Mouse (Mus musculus) heart, postnatal 0 days (tissue): ENCODE measurements around the gene Epb41. TPM values are rescaled to one million over a fixed set of nuclear protein-coding genes. Genes with fewer than 3 reads are reported as not detected.
A peak's percentile ranks its signal among the peaks of the same experiment; 100 is the strongest.

ENCODE experiments used
- ATAC-seq: fragments of 200-750 bp; cut with Nextera tagmentation; 2 replicates; pipeline ENCODE4 v1.8.0; 2017; ENCODE audit warnings: low read depth, moderate number of reproducible peaks, moderate library complexity; ENCODE audit not compliant: insufficient read depth
- DNase-seq: peaks from one replicate; pipeline ENCODE4 v3.0.0-alpha.2; 2016; ENCODE audit warnings: low spot score
- H3K27ac ChIP-seq: fragments of 300-500 bp; sonication (generic); 2 replicates; pipeline ENCODE4 v1.5.1; 2014; ENCODE audit warnings: low read depth, mild to moderate bottlenecking
- H3K27me3 ChIP-seq: fragments of 300-500 bp; sonication (generic); 2 replicates; pipeline ENCODE4 v1.6.1; 2014; ENCODE audit warnings: low read length, mixed read lengths; ENCODE audit not compliant: control insufficient read depth, insufficient read depth
- H3K36me3 ChIP-seq: fragments of 300-500 bp; sonication (generic); replicated peaks from 2 replicates; pipeline ENCODE4 v1.6.1; 2014; ENCODE audit warnings: low read length, mixed read lengths; ENCODE audit not compliant: control insufficient read depth, insufficient read depth
- H3K4me1 ChIP-seq: fragments of 300-500 bp; sonication (generic); 2 replicates; pipeline ENCODE4 v1.6.1; 2014; ENCODE audit warnings: antibody characterized with exemption; ENCODE audit not compliant: control insufficient read depth, insufficient read depth
- H3K4me2 ChIP-seq: fragments of 300-500 bp; sonication (generic); 2 replicates; pipeline ENCODE4 v1.6.1; 2014; ENCODE audit warnings: low read depth, mild to moderate bottlenecking, low read length, moderate library complexity
- H3K4me3 ChIP-seq: fragments of 300-500 bp; sonication (generic); 2 replicates; pipeline ENCODE4 v1.5.1; 2014; ENCODE audit warnings: low read depth, low read length
- H3K9ac ChIP-seq: fragments of 300-500 bp; sonication (generic); replicated peaks from 2 replicates; pipeline ENCODE4 v1.6.1; 2014; ENCODE audit warnings: low read depth, low read length, mixed read lengths
- H3K9me3 ChIP-seq: fragments of 300-500 bp; sonication (generic); replicated peaks from 2 replicates; pipeline ENCODE4 v1.6.1; 2016; ENCODE audit warnings: low read length; ENCODE audit not compliant: control insufficient read depth
- CTCF ChIP-seq: IDR thresholded peaks from 2 replicates; pipeline ENCODE4 v1.5.1; 2016; ENCODE audit warnings: antibody characterized with exemption, control low read depth, low read depth
- EP300 ChIP-seq: IDR thresholded peaks from 2 replicates; pipeline ENCODE4 v1.6.1; 2016; ENCODE audit warnings: antibody characterized with exemption, low read depth
- WGBS: fragments of 180-500 bp; shearing (Covaris S2); extraction: QIAGEN DNeasy Blood & Tissue Kit; methylation state at CpG from one replicate; pipeline ENCODE4 v1.1.7; 2014; 5-methylcytosine and 5-hydroxymethylcytosine counted together
- microRNA-seq: library from miRNA; unstranded; fragments of <30 nt; microRNA quantifications from one replicate; pipeline ENCODE4, GENCODE M21; 2016
- polyA plus RNA-seq: library from polyadenylated mRNA; unstranded; fragments of >200 nt; fragmentation: Nextera tagmentation; extraction: Ambion mirVana; gene quantifications from 2 replicates; pipeline ENCODE4 v1.2.1, GENCODE M21; 2015
- total RNA-seq: library from RNA; depleted of rRNA; stranded (reverse); fragments of >200 nt; gene quantifications from 2 replicates; pipeline ENCODE4 v1.2.3, GENCODE M21; 2014; ENCODE audit warnings: low replicate concordance; rRNA removed

Epb41 gene
- total and polyA plus RNA-seq, 2 experiments from 2014 or later, result 26.6 to 52.8 TPM

DNA sequence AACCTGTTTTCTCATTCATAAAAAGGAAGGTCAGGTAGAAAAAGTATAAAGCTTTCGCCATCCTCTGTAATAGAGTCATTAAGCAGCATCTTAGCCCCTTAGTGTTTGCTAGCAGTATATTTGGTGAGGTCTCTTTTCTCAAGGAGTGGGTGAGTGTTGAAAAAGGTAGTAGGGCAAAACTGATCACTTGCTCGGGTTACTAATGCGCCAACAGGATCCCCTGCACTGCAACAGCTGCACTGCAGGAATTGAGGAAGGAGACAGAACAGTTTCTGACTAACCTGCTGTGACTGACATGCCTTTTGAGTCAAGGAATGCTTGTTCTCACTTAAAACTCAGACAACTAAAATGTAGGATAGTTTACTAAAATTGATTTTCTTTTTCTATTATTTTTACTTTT is 199.9 kb downstream of the Epb41 start:
- Histone ChIP-seq H3K27ac (no peak overlapping the region), H3K4me3 (peak overlapping the region; percentile 98; the same call in 1 of the 2 replicates), H3K36me3 (no peaks in the 10 kb centered on the region), H3K9me3 (no peaks in the 10 kb centered on the region), H3K9ac (peak overlapping the region; percentile 100), H3K4me1 (peaks cover 48% of the 10 kb centered on the region), H3K4me2 (peak overlapping the region; percentile 82), H3K27me3 (no peaks in the 10 kb centered on the region)
- TF ChIP-seq CTCF (no peak), EP300 (no peak)
- ATAC-seq (no peak), DNase-seq (no peak)
- 32% methylated on average over 3 of the region's 3 CpGs for WGBS

DNA sequence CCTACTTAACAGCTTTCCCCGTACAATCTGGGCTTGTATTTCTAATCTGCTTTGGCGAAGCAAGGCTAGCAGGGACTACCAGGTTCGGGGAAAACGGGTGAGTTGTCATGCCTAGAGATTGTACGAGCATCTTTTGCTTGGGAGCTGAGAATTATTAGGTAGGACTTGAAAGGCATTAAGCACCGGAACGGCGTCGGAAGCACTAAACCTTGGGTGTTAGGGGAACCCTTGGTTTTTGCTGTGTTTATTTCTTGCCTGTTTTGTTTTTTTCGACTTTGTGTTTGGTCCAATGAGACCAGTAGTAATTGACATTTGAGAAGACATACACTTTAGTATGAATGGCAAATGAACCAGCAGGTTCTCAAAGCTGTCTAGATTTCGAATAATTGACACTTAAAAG is 200.6 kb downstream of the Epb41 start:
- peak overlapping the region; percentile 100 for H3K9ac ChIP-seq
- DNase-seq, result no peak
- H3K9me3 ChIP-seq, result no peaks in the 10 kb centered on the region
- no peaks in the 10 kb centered on the region for H3K36me3 ChIP-seq
- H3K27ac ChIP-seq, result peak overlapping the region; percentile 100
- no peaks in the 10 kb centered on the region for H3K27me3 ChIP-seq
- TF ChIP-seq CTCF, result no peak
- no peak for TF ChIP-seq EP300
- WGBS, result 1% methylated on average over 11 of the region's 11 CpGs
- H3K4me3 ChIP-seq, result peak overlapping the region; percentile 98
- peaks cover 41% of the 10 kb centered on the region for H3K4me1 ChIP-seq
- H3K4me2 ChIP-seq, result peak overlapping the region; percentile 82
- ATAC-seq, result no peak

DNA sequence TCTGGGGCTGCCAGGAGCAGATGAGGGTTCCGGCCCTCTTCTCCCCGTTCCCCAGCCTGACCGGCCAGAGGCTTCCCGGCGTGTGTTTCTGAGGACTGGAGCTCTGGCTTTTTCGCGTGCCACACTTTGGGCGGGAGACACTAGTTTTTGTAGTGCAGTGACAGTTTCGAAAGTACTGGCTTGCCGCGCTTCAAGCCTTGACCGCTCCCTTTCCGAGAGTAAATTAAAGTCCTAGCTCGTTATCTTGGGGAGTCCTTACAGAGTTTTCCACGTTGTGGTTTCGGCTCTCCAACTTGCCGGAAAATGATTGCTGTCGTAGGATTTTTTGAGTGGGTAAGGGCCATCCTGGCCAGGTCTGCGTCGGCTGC is 201.0 kb downstream of the Epb41 start:
- Histone ChIP-seq H3K27me3 (no peaks in the 10 kb centered on the region), H3K4me2 (peak overlapping the region; percentile 82), H3K4me1 (peaks cover 37% of the 10 kb centered on the region), H3K27ac (peak overlapping the region; percentile 100), H3K9ac (peak overlapping the region; percentile 100), H3K36me3 (no peaks in the 10 kb centered on the region), H3K4me3 (peak overlapping the region; percentile 98), H3K9me3 (no peaks in the 10 kb centered on the region)
- ATAC-seq, result peak; percentile 7
- peak; percentile 47 for DNase-seq
- under 1% methylated on average over 20 of the region's 20 CpGs for WGBS
- no peak for TF ChIP-seq EP300
- no peak for TF ChIP-seq CTCF

Small RNA genes within 50 kb of the gene (microRNA-seq; reads per million reads assigned to microRNA genes)
- not detected for gene Gm27445

Other genes with a start within 250 kb of the Epb41 start
- 0.54 and 0.69 TPM in 2 replicates for gene Ptpru, start 237.0 kb downstream of the Epb41 start, total RNA-seq
- 0.77 and 1.1 TPM in 2 replicates for gene Ptpru, start 237.0 kb downstream of the Epb41 start, polyA plus RNA-seq
- gene Mecr, start 231.9 kb downstream of the Epb41 start, total RNA-seq, result 32.7 and 70.5 TPM in 2 replicates
- gene Mecr, start 231.9 kb downstream of the Epb41 start, polyA plus RNA-seq, result 44.4 and 47.3 TPM in 2 replicates
- 14.3 and 17.1 TPM in 2 replicates for gene Srsf4, start 201.7 kb downstream of the Epb41 start, total RNA-seq
- 40.7 and 42.0 TPM in 2 replicates for gene Srsf4, start 201.7 kb downstream of the Epb41 start, polyA plus RNA-seq
- gene Tmem200b, start 153.6 kb downstream of the Epb41 start, total RNA-seq, result 16.0 and 23.5 TPM in 2 replicates
- 0.60 and 0.97 TPM in 2 replicates for gene Tmem200b, start 153.6 kb downstream of the Epb41 start, polyA plus RNA-seq
- gene Gm10300, start 624 bp downstream of the Epb41 start, total RNA-seq, result 1.7 TPM in 1 of 2 replicates, not detected in the other
- gene Gm10300, start 624 bp downstream of the Epb41 start, polyA plus RNA-seq, result 0.18 TPM in 2 replicates
- 0.93 and 1.1 TPM in 2 replicates for gene Oprd1, start 69.2 kb upstream of the Epb41 start, total RNA-seq
- 0.37 and 0.70 TPM in 2 replicates for gene Oprd1, start 69.2 kb upstream of the Epb41 start, polyA plus RNA-seq
- 28.7 and 43.3 TPM in 2 replicates for gene Ythdf2, start 137.0 kb upstream of the Epb41 start, total RNA-seq
- 48.1 and 52.4 TPM in 2 replicates for gene Ythdf2, start 137.0 kb upstream of the Epb41 start, polyA plus RNA-seq
- gene Gmeb1, start 186.3 kb upstream of the Epb41 start, total RNA-seq, result 7.6 and 12.4 TPM in 2 replicates
- 16.4 and 17.0 TPM in 2 replicates for gene Gmeb1, start 186.3 kb upstream of the Epb41 start, polyA plus RNA-seq
- gene Taf12, start 199.1 kb upstream of the Epb41 start, total RNA-seq, result 7.5 and 8.4 TPM in 2 replicates
- gene Taf12, start 199.1 kb upstream of the Epb41 start, polyA plus RNA-seq, result 30.5 and 34.2 TPM in 2 replicates
- gene Rab42, start 228.1 kb upstream of the Epb41 start, total RNA-seq, result 1.2 TPM in 1 of 2 replicates, not detected in the other
- gene Rab42, start 228.1 kb upstream of the Epb41 start, polyA plus RNA-seq, result 2.9 and 3.9 TPM in 2 replicates